Comparison of ENCODE assay signal across 13 mouse cellular contexts in genomic region chr2:168393341-168393740, GRCm38 (mm10).
"Had no signal": no experiment of that assay in that cellular context is flagged by ENCODE, and none has a peak within 500 bp of the region (broad histone marks: within the 10 kb centered on the region; RNA-seq: fewer than 3 reads in every experiment).

No protein-coding gene starts in this region.

- H3K4me3 ChIP-seq: limb, embryonic 13.5 days; liver, embryonic 15.5 days; midbrain, embryonic 15.5 days; neural tube, embryonic 12.5 days had no signal

- H3K9me3 ChIP-seq: limb, embryonic 13.5 days; liver, embryonic 15.5 days; midbrain, embryonic 15.5 days; neural tube, embryonic 12.5 days had no signal

- DNase-seq: left cerebral cortex, postnatal 4 days; lung, adult 2 months; lung, postnatal 36 days; thymus, postnatal 36 days had no signal

- H3K27ac ChIP-seq: hindbrain, postnatal 0 days; kidney, postnatal 0 days; limb, embryonic 13.5 days; liver, embryonic 15.5 days; midbrain, embryonic 15.5 days; neural tube, embryonic 12.5 days had no signal

- H3K36me3 ChIP-seq: limb, embryonic 13.5 days; liver, embryonic 15.5 days; midbrain, embryonic 15.5 days; neural tube, embryonic 12.5 days had no signal

- ATAC-seq: hindbrain, postnatal 0 days; lung, postnatal 0 days; midbrain, embryonic 15.5 days had no signal

- H3K9ac ChIP-seq: limb, embryonic 13.5 days; liver, embryonic 15.5 days; midbrain, embryonic 15.5 days; neural tube, embryonic 12.5 days had no signal

- H3K4me1 ChIP-seq: limb, embryonic 13.5 days; liver, embryonic 15.5 days had no signal

- H3K4me2 ChIP-seq: limb, embryonic 13.5 days; liver, embryonic 11.5 days; liver, embryonic 15.5 days; midbrain, embryonic 11.5 days; midbrain, embryonic 15.5 days; neural tube, embryonic 12.5 days had no signal

- H3K27me3 ChIP-seq: limb, embryonic 13.5 days; liver, embryonic 15.5 days; midbrain, embryonic 15.5 days; neural tube, embryonic 12.5 days had no signal
